Comparison of ENCODE assay signal across 19 mouse cellular contexts in the genomic region with DNA sequence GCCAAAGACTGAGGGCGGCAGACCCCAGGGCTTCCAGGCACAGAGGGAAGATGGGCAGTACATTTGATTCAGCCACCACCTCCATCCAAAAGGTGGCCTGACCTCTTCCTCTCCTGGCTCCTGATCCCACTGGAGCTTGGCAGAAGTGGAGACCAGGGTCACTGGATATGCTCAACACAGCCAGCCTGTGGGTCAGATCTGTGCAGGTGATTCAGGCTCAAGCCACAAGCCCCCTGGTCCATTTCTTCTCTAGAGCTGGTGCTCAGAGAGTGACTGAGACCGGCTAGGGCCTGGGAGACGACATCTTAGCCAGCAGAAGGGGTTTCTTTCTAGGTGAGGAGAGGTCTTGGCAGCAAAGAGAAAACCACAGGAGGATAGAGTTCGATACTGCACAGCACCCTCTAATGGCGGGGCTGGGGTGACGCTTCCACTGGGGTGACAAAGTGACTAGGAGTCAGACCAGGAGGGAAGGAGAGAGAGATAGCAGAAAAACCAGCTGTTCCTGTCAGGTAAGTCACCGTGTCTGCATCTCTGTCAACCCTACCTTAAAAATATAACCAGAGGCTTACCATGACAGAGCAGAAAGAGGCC. TPM values are rescaled to one million over a fixed set of nuclear protein-coding genes. Genes with fewer than 3 reads are reported as not detected.
DNase-seq lines count a peak whose midpoint lies in the region; ATAC-seq and TF ChIP-seq lines count a peak whose summit lies in the region.
"Had no signal": no experiment of that assay in that cellular context is flagged by ENCODE, and none has a peak within 500 bp of the region (broad histone marks: within the 10 kb centered on the region; RNA-seq: fewer than 3 reads in every experiment).

No protein-coding gene starts in this region.

- H3K27me3 ChIP-seq in heart, adult 2 months (ENCODE audit: control insufficient read depth, insufficient read depth, low read length), result no peaks in the 10 kb centered on the region
- no peaks in the 10 kb centered on the region for H3K27me3 ChIP-seq in E14TG2a.4 (ENCODE audit: insufficient read depth, low read length)
- H3K27me3 ChIP-seq in limb, embryonic 10.5 days (ENCODE audit: low read depth, poor library complexity, severe bottlenecking), result no peaks in the 10 kb centered on the region
- H3K27me3 ChIP-seq: embryonic facial prominence, embryonic 12.5 days had no signal

- peak; percentile 53 for TF ChIP-seq CTCF in heart, adult 2 months (IDR thresholded peaks at IDR 0.05)
- peak; percentile 35; the same call in 1 of the 2 replicates for TF ChIP-seq CTCF in lung, adult 2 months (IDR thresholded peaks at IDR 0.05; ENCODE audit: insufficient read depth, low read length)
- TF ChIP-seq CTCF in E14TG2a.4 (conservative IDR thresholded peaks at IDR 0.05; ENCODE audit: low read length), result 0 out of 2 replicates have a peak, but pooled peaks have one; percentile 19

- H3K4me1 ChIP-seq in heart, adult 2 months (ENCODE audit: control insufficient read depth, insufficient read depth, low read length), result peaks cover 3% of the 10 kb centered on the region
- peaks cover 2% of the 10 kb centered on the region for H3K4me1 ChIP-seq in lung, adult 2 months (ENCODE audit: control insufficient read depth, insufficient read depth, low read length)
- peaks cover 53% of the 10 kb centered on the region for H3K4me1 ChIP-seq in E14TG2a.4 (replicated peaks; ENCODE audit: low read depth, low read length)
- no peaks in the 10 kb centered on the region for H3K4me1 ChIP-seq in limb, embryonic 10.5 days
- H3K4me1 ChIP-seq: embryonic facial prominence, embryonic 12.5 days had no signal

- intact Hi-C loops in heart, adult 2 months (cut with DNase I), result no loop called here

- H3K79me2 ChIP-seq in heart, adult 2 months (replicated peaks; ENCODE audit: control insufficient read depth, insufficient read depth, low read length), result no peaks in the 10 kb centered on the region

- TF ChIP-seq EP300 in heart, adult 2 months (IDR thresholded peaks at IDR 0.05; ENCODE audit: insufficient read depth, low read depth, low read length), result no peak

- H3K9ac ChIP-seq in heart, adult 2 months (ENCODE audit: low read depth, low read length), result no peak overlapping the region
- H3K9ac ChIP-seq: embryonic facial prominence, embryonic 12.5 days; hindbrain, embryonic 14.5 days; liver, embryonic 14.5 days had no signal

- peak; percentile 35 for ATAC-seq in granulocyte monocyte progenitor cell, adult 5-6 weeks (replicated peaks; ENCODE audit: poor library complexity, severe bottlenecking)
- ATAC-seq: forebrain, embryonic 16.5 days; intestine, embryonic 16.5 days had no signal

- H3K4me3 ChIP-seq in heart, adult 2 months, result no peak overlapping the region
- H3K4me3 ChIP-seq in lung, adult 2 months (replicated peaks; ENCODE audit: extremely low read depth, low read depth, low read length), result no peak overlapping the region
- no peak overlapping the region for H3K4me3 ChIP-seq in E14TG2a.4 (replicated peaks; ENCODE audit: low read length)
- no peak overlapping the region for H3K4me3 ChIP-seq in limb, embryonic 10.5 days
- H3K4me3 ChIP-seq: embryonic facial prominence, embryonic 12.5 days had no signal

- no peaks in the 10 kb centered on the region for H3K36me3 ChIP-seq in heart, adult 2 months (ENCODE audit: control insufficient read depth, insufficient read depth, low read length)
- no peaks in the 10 kb centered on the region for H3K36me3 ChIP-seq in E14TG2a.4 (ENCODE audit: insufficient read depth, low read length)
- no peaks in the 10 kb centered on the region for H3K36me3 ChIP-seq in limb, embryonic 10.5 days
- H3K36me3 ChIP-seq: embryonic facial prominence, embryonic 12.5 days had no signal

- no peak for DNase-seq in heart, adult 2 months
- DNase-seq in heart, adult 8-10 months (ENCODE audit: low spot score), result no peak
- no peak for DNase-seq in lung, adult 2 months
- no peak for DNase-seq in lung, adult 18-20 months
- DNase-seq in layer of hippocampus, postnatal 36 days, result no peak
- DNase-seq in limb, embryonic 10.5 days (ENCODE audit: low spot score), result no peak
- DNase-seq: adrenal gland, adult 8-10 months; B cell, adult 2 months; cerebellum, adult 11-12 months; kidney, postnatal 4 days; left cerebral cortex, postnatal 4 days; right cerebral cortex, postnatal 25 days had no signal

- no peak overlapping the region for H3K27ac ChIP-seq in heart, adult 2 months
- H3K27ac ChIP-seq in limb, embryonic 10.5 days, result no peak overlapping the region
- H3K27ac ChIP-seq: embryonic facial prominence, embryonic 12.5 days; hindbrain, embryonic 14.5 days; liver, embryonic 14.5 days had no signal

- no peak for TF ChIP-seq POLR2A in heart, adult 2 months (IDR thresholded peaks at IDR 0.05; ENCODE audit: insufficient read depth, low read depth, low read length)
- TF ChIP-seq POLR2A in lung, adult 2 months (IDR thresholded peaks at IDR 0.05; ENCODE audit: borderline replicate concordance, extremely low read depth, low read depth, low read length), result no peak

- WGBS in heart, adult 2 months, result 92% methylated on average over 7 of the region's 7 CpGs
- 83% methylated on average over 7 of the region's 7 CpGs for WGBS in lung, adult 2 months
- 87% methylated on average over 7 of the region's 7 CpGs for WGBS in limb, embryonic 10.5 days

- H3K9me3 ChIP-seq in E14TG2a.4 (ENCODE audit: low read length), result no peaks in the 10 kb centered on the region
- no peaks in the 10 kb centered on the region for H3K9me3 ChIP-seq in limb, embryonic 10.5 days (replicated peaks)
- H3K9me3 ChIP-seq: embryonic facial prominence, embryonic 12.5 days had no signal

RNA-seq across cellular contexts. Expression of gene Epas1, which starts 10.1 kb away (rescaled TPM):
- 100 to 1,000 TPM; 244 to 277 TPM for total RNA-seq in heart, adult 2 months (2021)
- polyA plus RNA-seq in heart, adult 2 months (2012; rRNA removed), result 115 and 119 TPM in 2 replicates
- total RNA-seq in heart, adult 8-10 months (2022), result 100 to 1,000 TPM; 241 to 287 (median 262) TPM
- 777 and 943 TPM in 2 replicates for polyA plus RNA-seq in lung, adult 2 months (2012; rRNA removed)
- 0.49 TPM in 1 of 2 replicates, not detected in the other for total RNA-seq in granulocyte monocyte progenitor cell, adult 5-6 weeks (2014; fragmentation: Nextera tagmentation)
- under 0.01 and 0.15 TPM in 2 replicates for total RNA-seq in granulocyte monocyte progenitor cell, adult 5-6 weeks (2017)
- 10 to 100 TPM; 90.7 to 91.1 TPM for total RNA-seq in layer of hippocampus, postnatal 36 days (2021)
- polyA plus RNA-seq in limb, embryonic 10.5 days (2016; fragmentation: Nextera tagmentation; extraction: Ambion mirVana), result 2.8 and 2.9 TPM in 2 replicates

Comparison
In these comparisons a context has a peak if more than half of its experiments do, and no peak if none do; other contexts are left out.
1. RNA of gene Epas1, which starts 10.1 kb away (total RNA-seq): 244 to 277 TPM in heart, adult 2 months, 241 to 287 TPM in heart, adult 8-10 months and 90.7 to 91.1 TPM in layer of hippocampus, postnatal 36 days; under 0.01 to 0.49 TPM in granulocyte monocyte progenitor cell, adult 5-6 weeks; every median in the first group is over 10 times any median in the second.
2. Peak in every context shown above with its lines, with median percentiles within 50 percentile points of each other: CTCF ChIP-seq.